Mouse (Mus musculus) R1 (cell line): ENCODE measurements around the gene Gm49384.

Experiments
- DNase-seq: peaks from one replicate; pipeline ENCODE4 v3.0.0-alpha.2; 2018; ENCODE audit warnings: low read depth, low spot score

The Gm49384 gene

GRCm38 (mm10) chr12:69204052-69204833, at the start of gene Gm49384:
Gene Gm49384, minus strand, starts transcription at chr12:69204267.
- DNase-seq, result peak; percentile 69

- DNase-seq, result no peak
These were observed 49.7 kb upstream of the Gm49384 start for GRCm38 (mm10) chr12:69253806-69254205.

- DNase-seq, result no peak
These were observed 46.7 kb upstream of the Gm49384 start for GRCm38 (mm10) chr12:69250756-69251155.

- no peak for DNase-seq
These were observed 45.7 kb upstream of the Gm49384 start for GRCm38 (mm10) chr12:69249766-69250165.

DNA sequence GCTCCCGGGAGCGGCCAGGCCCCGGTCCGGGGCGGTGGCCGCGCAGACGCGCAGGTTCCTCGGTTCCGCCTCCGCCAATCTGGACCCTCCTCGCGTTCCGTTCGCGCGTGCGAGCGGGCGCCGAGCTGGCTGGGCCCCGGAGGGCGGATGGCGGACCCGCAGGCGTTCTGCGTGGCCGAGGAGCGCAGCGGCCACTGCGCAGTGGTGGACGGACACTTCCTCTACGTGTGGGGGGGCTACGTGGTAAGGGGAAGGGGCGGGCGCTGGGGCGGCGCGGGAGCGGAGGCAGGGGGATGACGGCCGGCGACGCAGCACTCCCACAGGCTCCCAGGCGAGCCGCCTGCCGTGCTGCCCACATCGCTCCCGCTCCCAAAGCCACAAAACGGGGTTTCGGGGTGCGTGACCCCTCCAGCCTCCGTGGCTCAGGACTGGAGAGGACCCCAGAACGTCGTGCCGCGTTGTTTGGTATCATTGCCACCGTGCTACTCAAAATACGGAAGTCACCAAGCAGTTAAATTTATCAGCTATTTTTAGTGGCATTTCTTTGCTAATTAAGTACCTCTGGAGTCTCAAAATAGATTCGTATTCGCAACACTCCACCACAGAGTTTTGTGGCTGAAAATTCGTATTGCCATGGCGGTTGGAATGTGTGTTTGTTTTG, 37.8 kb upstream of the Gm49384 start:
- DNase-seq, result peak; percentile 37

GRCm38 (mm10) chr12:69241405-69241770, 37.3 kb upstream of the Gm49384 start:
- DNase-seq, result no peak

- DNase-seq, result no peak
These were observed 36.8 kb upstream of the Gm49384 start, which contains the start of gene Klhdc1 for GRCm38 (mm10) chr12:69240876-69241275. Gene Klhdc1, plus strand, starts transcription at chr12:69241176.

DNA sequence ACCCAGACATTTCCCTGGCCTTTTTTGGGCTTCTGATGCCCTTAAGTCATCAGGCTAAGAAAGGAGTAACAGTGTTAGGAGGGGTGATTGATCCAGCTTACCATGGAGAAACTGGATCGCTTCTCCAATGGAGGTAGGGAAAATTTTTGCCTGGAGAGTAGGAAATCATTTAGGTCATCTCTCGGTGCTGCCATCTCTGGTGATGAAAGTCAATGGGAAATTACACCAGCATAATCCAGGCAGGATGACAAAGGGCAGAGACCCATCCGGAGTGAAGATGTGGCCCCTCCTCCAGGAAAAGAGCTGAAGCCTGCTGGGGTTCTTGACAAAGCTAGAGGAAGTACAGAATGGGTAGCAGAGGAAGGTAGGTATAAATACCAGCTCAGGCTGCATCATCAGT, 34.2 kb upstream of the Gm49384 start:
- DNase-seq, result peak; percentile 24

DNA sequence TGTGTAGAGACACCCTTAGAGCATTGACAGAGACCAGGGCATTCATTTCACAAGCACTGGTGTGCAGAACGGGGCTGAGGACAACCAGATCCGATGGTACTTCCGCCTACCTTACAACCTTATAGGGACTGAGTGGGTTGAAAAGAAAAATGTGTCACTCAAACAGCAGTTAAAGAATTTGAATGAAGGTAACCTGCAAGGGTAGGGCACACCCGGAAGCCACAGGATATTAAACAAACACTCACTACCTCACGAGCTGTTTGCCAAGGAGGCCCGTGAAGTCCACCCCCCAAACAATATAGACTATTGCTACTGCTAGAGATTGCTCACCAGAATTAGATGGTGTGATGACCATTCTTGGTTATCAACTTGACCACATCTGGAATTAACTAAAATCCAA, 31.7 kb upstream of the Gm49384 start:
- no peak for DNase-seq

DNA sequence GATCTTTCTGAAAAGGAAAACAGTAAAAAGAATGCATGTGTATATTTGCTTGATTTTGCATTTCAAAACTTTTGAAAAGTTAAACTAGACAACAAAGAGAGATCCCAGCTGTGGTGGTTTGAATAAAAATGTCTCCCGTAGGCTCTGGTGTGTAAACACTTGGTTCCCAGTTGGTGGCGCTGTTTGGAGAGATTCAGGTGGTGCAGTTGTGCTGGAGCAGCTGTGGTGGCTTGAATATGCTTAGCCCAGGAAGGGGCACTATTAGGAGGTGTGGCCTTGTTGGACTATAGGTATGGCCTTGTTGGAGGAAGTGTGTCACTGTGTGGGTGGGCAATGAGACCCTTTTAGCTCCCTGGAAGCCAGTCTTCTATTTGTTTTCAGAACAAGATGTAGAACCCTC, 25.2 kb upstream of the Gm49384 start:
- DNase-seq, result peak; percentile 86

GRCm38 (mm10) chr12:69227776-69228466, 23.9 kb upstream of the Gm49384 start, which contains the start of gene Pole2:
Gene Pole2, minus strand, starts transcription at chr12:69228195.
- peak; percentile 89 for DNase-seq

DNA sequence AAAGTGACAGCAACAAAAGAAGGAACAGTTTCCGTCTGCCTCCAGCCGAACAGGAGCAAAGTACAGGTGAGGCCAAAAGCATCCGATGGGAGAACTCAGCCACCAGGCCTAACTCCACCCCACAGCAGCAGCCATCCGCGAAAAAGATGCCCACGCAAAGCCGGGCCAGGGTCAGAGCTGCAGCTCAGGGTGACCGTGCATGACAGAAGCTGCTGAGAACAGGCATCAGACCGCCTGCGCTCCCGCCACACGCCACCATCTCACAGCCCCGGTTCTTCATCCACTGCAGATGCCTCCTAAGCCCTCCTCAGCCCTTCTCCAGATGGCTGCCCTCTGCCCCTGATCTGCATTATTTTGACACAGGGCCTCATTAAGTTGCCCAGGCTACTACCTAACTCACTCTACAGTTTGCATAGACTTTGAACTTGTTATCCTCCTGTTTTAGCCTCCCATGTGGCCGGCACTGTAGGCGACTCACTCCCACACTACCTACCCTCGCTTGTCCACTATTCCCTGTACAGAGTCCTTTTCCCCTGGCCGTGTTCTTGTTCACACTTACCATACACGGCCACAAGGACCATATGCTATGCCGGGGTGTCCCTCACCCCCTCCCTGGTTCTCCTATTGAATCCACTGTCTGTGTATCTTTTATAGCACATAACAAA, 16.7 kb upstream of the Gm49384 start:
- DNase-seq, result no peak

- no peak for DNase-seq
These were observed 12.5 kb upstream of the Gm49384 start for GRCm38 (mm10) chr12:69216587-69216986.

- no peak for DNase-seq
These were observed 11.1 kb upstream of the Gm49384 start for GRCm38 (mm10) chr12:69215000-69215785.

GRCm38 (mm10) chr12:69214393-69214792, 10.3 kb upstream of the Gm49384 start:
- DNase-seq, result no peak

DNA sequence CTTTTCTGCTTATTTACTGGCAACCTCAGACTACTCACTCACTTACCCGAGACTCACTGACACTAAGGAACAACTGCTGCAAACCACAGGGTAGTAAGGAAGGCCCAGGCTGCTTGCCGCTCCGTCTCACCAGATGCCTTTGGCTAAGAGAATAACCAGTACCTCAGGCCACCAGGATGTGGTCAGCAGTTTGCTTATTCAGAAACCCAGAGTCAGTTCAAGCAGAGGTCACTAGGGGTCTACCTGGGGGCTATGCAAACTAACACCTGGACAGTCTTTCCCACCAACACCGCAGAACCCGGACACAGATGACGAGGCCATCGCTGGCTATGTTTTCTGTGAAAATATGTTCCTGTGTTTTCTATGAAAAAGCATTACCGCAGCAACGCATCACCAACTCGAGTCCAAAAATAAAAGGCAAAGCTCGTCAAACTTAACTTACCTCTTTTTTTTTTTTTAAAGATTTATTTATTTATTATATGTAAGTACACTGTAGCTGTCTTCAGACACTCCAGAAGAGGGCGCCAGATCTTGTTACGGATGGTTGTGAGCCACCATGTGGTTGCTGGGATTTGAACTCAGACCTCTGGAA, 9.2 kb upstream of the Gm49384 start:
- DNase-seq, result no peak

DNA sequence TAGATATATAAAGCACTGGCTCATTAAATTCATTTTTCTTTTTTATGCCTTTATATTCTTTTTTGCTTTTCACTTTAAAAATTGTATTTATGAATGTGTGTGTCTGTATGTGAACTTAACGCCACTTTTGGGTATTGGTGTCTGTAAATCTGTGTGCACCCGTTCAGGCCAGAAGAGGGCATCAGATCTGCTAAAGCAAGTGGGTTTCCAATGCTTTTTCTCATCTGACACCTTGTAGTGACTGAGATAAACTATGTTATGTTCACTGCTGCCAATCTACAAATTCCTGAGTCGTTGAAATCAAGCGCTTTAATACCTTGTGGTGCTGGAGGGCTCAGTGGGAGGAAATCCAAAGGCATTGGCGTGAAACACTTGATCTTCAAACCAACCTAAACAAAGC, 7.0 kb upstream of the Gm49384 start:
- DNase-seq, result peak; percentile 53

DNA sequence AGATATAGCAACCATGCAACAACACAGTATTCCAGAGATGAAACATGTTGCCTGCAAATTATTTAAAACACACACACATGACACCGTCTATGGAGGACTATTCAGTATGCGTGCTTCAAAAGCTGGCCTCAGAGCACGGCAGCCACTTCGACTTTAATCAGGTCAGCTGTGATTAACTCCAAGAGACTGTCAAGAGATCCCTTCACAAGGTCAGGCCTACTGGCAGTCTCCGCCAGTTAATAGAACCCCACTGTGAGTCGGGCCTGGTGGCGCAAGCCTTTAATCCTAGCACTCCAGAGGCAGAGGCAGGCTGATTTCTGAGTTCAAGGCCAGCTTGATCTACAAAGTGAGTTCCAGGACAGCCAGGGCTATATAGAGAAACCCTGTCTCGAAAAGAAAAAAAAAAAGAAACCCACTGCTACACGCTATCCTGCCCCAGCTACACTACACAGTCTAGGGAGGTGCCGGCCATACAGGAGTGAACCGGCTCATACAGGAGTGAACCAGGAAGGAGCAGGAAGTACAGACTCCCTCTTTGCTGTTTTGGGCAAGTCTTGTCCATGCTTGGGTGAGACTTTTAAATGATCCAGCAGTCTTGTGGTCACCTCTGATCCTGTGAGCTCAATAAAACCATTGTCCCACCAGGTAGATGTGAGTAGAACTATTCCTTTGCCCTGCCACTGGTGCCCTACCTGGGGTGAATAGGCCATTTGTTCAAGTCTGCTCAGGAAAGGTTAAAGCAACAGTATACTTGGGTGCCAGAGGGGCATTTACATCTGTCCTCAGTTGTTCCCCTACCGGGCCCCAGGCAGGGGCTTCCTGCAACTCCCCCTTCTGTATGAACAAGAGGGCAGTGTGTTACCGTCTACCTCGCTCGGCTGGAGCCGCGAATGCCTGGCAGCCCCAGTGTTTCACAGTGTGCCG, 6.3 kb upstream of the Gm49384 start:
- peak; percentile 87 for DNase-seq

DNA sequence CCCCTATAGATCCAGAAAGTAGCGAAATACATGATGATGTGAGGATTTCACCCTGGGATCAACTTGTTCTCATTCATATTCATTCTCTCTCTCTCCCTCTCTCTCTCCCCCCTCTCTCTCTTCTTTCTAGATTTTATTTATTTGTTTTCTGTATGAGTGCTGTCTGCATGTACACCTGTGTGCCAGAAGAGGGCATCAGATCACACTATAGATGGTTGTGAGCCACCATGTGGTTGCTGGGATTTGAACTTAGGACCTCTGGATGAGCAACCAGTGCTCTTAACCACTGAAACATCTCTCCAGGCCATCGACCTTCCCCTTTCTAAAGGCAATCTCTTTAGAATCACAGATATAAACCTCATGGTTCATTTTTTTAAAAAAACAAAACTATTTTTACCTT, 4.5 kb upstream of the Gm49384 start:
- peak; percentile 59 for DNase-seq

DNA sequence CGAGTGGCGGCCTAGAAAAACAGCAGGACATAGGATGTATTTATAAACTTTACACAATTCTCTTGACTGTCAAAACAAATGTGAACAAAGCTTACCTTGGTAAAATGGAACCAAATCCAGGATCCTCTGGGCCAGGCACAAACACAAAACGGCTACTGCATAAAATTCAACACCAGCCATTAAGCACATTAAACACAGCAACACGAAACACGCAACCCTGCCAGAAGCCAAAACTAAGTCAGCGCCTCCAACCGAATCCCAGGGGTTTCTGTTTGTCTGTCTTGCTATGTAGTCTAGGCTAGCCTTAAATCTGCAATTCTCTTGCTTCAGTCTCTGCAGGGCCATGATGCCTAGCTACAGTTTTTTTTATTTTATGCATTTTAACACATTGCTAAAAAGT, 3.9 kb upstream of the Gm49384 start:
- no peak for DNase-seq
